Mouse (Mus musculus) CH12.LX (cell line): Measurements from ENCODE around the gene Vcan. TPM values are rescaled to one million over a fixed set of nuclear protein-coding genes. Genes with fewer than 3 reads are reported as not detected.

Source experiments
- DNase-seq: peaks from one replicate; pipeline ENCODE4 v3.0.0-alpha.2; 2013; ENCODE audit errors: extremely low read depth
- H3K27ac ChIP-seq: 2 replicates; pipeline ENCODE4 v1.5.1; 2012; ENCODE audit warnings: low read depth, mild to moderate bottlenecking, control low read depth, moderate library complexity; ENCODE audit not compliant: insufficient read depth
- H3K27me3 ChIP-seq: replicated peaks from 2 replicates; pipeline ENCODE3; 2012; ENCODE audit warnings: inconsistent platforms
- H3K36me3 ChIP-seq, 2 experiments: replicated peaks in 1 of 2; 2 replicates each; pipeline versions ENCODE3 to v1.6.1; 2012; ENCODE audit warnings: inconsistent platforms in 1 of 2, low read length in 1 of 2, mild to moderate bottlenecking in 1 of 2, mixed read lengths in 1 of 2, moderate library complexity in 1 of 2; ENCODE audit not compliant: control insufficient read depth in 1 of 2, insufficient read depth in 1 of 2
- H3K4me1 ChIP-seq, 2 experiments: 2 replicates each; pipeline ENCODE4 v1.6.1; 2012; ENCODE audit warnings: inconsistent platforms in 1 of 2, moderate library complexity in 1 of 2; ENCODE audit not compliant: insufficient read depth in 2 of 2, control insufficient read depth in 1 of 2
- H3K4me2 ChIP-seq: 2 replicates; pipeline ENCODE4 v1.6.1; 2012; ENCODE audit warnings: low read depth, mild to moderate bottlenecking, control low read depth; ENCODE audit not compliant: poor library complexity, insufficient read depth, severe bottlenecking
- H3K4me3 ChIP-seq, 3 experiments: fragments of 150-350 bp in 1 of 3; sonication (generic) in 1 of 3; replicated peaks in 1 of 3; 2 replicates each; pipeline versions ENCODE3 to v1.5.1; 2011 to 2012; ENCODE audit warnings: low read depth in 2 of 3, low read length in 2 of 3, mild to moderate bottlenecking in 2 of 3, moderate library complexity in 2 of 3, control low read depth in 1 of 3, improper control_type of control experiment in 1 of 3, inconsistent platforms in 1 of 3, mixed read lengths in 1 of 3; ENCODE audit not compliant: poor library complexity in 1 of 3
- H3K79me2 ChIP-seq: replicated peaks from 2 replicates; pipeline ENCODE4 v1.6.1; 2012; ENCODE audit warnings: mild to moderate bottlenecking, moderate library complexity; ENCODE audit not compliant: control insufficient read depth, poor library complexity, insufficient read depth, severe bottlenecking; ENCODE audit errors: extremely low read depth
- H3K9ac ChIP-seq: 2 replicates; pipeline ENCODE4 v1.6.1; 2012; ENCODE audit warnings: low read depth, mild to moderate bottlenecking, control low read depth, moderate library complexity; ENCODE audit not compliant: insufficient read depth
- H3K9me3 ChIP-seq: replicated peaks from 2 replicates; pipeline ENCODE3; 2012; ENCODE audit warnings: low read length, inconsistent platforms, mixed read lengths
- CTCF ChIP-seq, 2 experiments: IDR thresholded peaks in 1 of 2; conservative IDR thresholded peaks in 1 of 2; 2 replicates each; pipeline ENCODE4 v1.5.1; 2011 to 2012; ENCODE audit warnings: low read depth in 2 of 2, low read length in 2 of 2, improper control_type of control experiment in 1 of 2, inconsistent platforms in 1 of 2, mild to moderate bottlenecking in 1 of 2, moderate library complexity in 1 of 2
- ETS1 ChIP-seq: conservative IDR thresholded peaks from 2 replicates; pipeline ENCODE4 v1.6.1; 2012; ENCODE audit warnings: low read depth, mild to moderate bottlenecking, inconsistent platforms, low read length, improper control_type of control experiment, moderate library complexity
- GABPA ChIP-seq: IDR thresholded peaks from 2 replicates; pipeline ENCODE4 v1.6.1; 2012; ENCODE audit warnings: low read depth, low read length, improper control_type of control experiment, inconsistent platforms; ENCODE audit not compliant: insufficient replicate concordance
- HCFC1 ChIP-seq: IDR thresholded peaks from 2 replicates; pipeline ENCODE4 v1.6.1; 2012; ENCODE audit warnings: low read depth, mild to moderate bottlenecking, inconsistent platforms, low read length, improper control_type of control experiment
- IRF4 ChIP-seq: IDR thresholded peaks from 2 replicates; pipeline ENCODE4 v1.6.1; 2014; ENCODE audit warnings: low read depth, mild to moderate bottlenecking, inconsistent platforms, low read length, improper control_type of control experiment
- JUN ChIP-seq: IDR thresholded peaks from 2 replicates; pipeline ENCODE4 v1.6.1; 2011; ENCODE audit warnings: low read depth, mild to moderate bottlenecking, low read length, improper control_type of control experiment, moderate library complexity; ENCODE audit not compliant: insufficient read depth
- MAFK ChIP-seq: IDR thresholded peaks from 2 replicates; pipeline ENCODE4 v1.6.1; 2011; ENCODE audit warnings: low read length, improper control_type of control experiment; ENCODE audit not compliant: insufficient replicate concordance
- MYC ChIP-seq: IDR thresholded peaks from 2 replicates; pipeline ENCODE4 v1.6.1; 2011; ENCODE audit warnings: low read depth, mild to moderate bottlenecking, improper control_type of control experiment, low read length
- POLR2AphosphoS2 ChIP-seq: IDR thresholded peaks from 2 replicates; pipeline ENCODE4 v1.6.1; 2011; ENCODE audit warnings: low read depth, low read length, improper control_type of control experiment
- RAD21 ChIP-seq: IDR thresholded peaks from 2 replicates; pipeline ENCODE4 v1.6.1; 2011; ENCODE audit warnings: low read depth, mild to moderate bottlenecking, low read length, improper control_type of control experiment, moderate library complexity
- RCOR1 ChIP-seq: conservative IDR thresholded peaks from 2 replicates; pipeline ENCODE4 v1.6.1; 2012; ENCODE audit warnings: low read depth, mild to moderate bottlenecking, inconsistent platforms, low read length, improper control_type of control experiment
- SMC3 ChIP-seq: IDR thresholded peaks from 2 replicates; pipeline ENCODE4 v1.6.1; 2011; ENCODE audit warnings: low read depth, low read length, improper control_type of control experiment
- UBTF ChIP-seq: IDR thresholded peaks from 2 replicates; pipeline ENCODE4 v1.6.1; 2012; ENCODE audit warnings: low read depth, mild to moderate bottlenecking, inconsistent platforms, low read length, improper control_type of control experiment, moderate library complexity
- ZC3H11A ChIP-seq: IDR thresholded peaks from 2 replicates; pipeline ENCODE4 v1.6.1; 2012; ENCODE audit warnings: low read depth, mild to moderate bottlenecking, inconsistent platforms, low read length, improper control_type of control experiment
- ZKSCAN1 ChIP-seq: IDR thresholded peaks from 2 replicates; pipeline ENCODE4 v1.6.1; 2012; ENCODE audit warnings: low read depth, inconsistent platforms, low read length, improper control_type of control experiment, borderline replicate concordance
- ZNF384 ChIP-seq: IDR thresholded peaks from 2 replicates; pipeline ENCODE4 v1.6.1; 2012; ENCODE audit warnings: low read depth, low read length, improper control_type of control experiment, inconsistent platforms
- dilution Hi-C: fragments of 300-500 bp; cut with MboI; formaldehyde crosslinking; loops from 2 replicates; pipeline ENCODE4 v1.14.3; 2020; ENCODE audit warnings: low sequenced_read_pairs; ENCODE audit not compliant: extremely low pct_unique_long_range_greater_than_20kb, extremely low pct_ligation_motif_present
- in situ Hi-C: fragments of 300-500 bp; cut with MboI; formaldehyde crosslinking; loops from 3 replicates; pipeline ENCODE4 v1.14.3; 2019; ENCODE audit warnings: low sequenced_read_pairs, low pct_ligation_motif_present, low pct_unique_long_range_greater_than_20kb, mixed read lengths
- polyA plus RNA-seq: library from polyadenylated mRNA; unstranded; fragments of >175 nt; gene quantifications from 2 replicates; pipeline ENCODE4 v1.2.1, GENCODE M21; 2012; ENCODE audit warnings: low read depth; ENCODE audit not compliant: insufficient read length
- total RNA-seq, 2 experiments: library from RNA; depleted of rRNA; stranded (reverse); fragments of 300-350 nt in 1 of 2; fragments of >200 nt in 1 of 2; gene quantifications; 2 replicates each; pipeline ENCODE4 v1.2.3; 2012 to 2014

Gene Vcan
- total and polyA plus RNA-seq, 3 experiments, result 0.04 to 0.23 (median 0.07) TPM

- H3K4me3 ChIP-seq, result no peak overlapping the region
- TF ChIP-seq SMC3 (peak; percentile 89), CTCF (conservative IDR thresholded peaks at IDR 0.05 in 1 of 2, IDR thresholded peaks at IDR 0.05 in 1 of 2; ENCODE audit: low read depth in 2 of 2, low read length in 2 of 2) (peak; percentile 87 to 91), ETS1 (no peak), POLR2AphosphoS2 (no peak), HCFC1 (no peak), MYC (no peak), MAFK (no peak), IRF4 (0 out of 2 replicates have a peak, but pooled peaks have one; percentile 4), ZC3H11A (peak; percentile 53), ZKSCAN1 (no peak), RAD21 (peak; percentile 89), ZNF384 (peak; percentile 47), RCOR1 (no peak)
- H3K9ac ChIP-seq, result no peak overlapping the region
- H3K4me2 ChIP-seq, result no peak overlapping the region
- H3K9me3 ChIP-seq, result no peaks in the 10 kb centered on the region
- in situ Hi-C loops, result no loop called here
- H3K36me3 ChIP-seq, result no peaks in the 10 kb centered on the region
- H3K27me3 ChIP-seq, result no peaks in the 10 kb centered on the region
- H3K4me1 ChIP-seq, result peaks cover 0 to 12% of the 10 kb centered on the region in 2 experiments; a peak in 2 of 4 replicates
- H3K27ac ChIP-seq, result no peak overlapping the region
- dilution Hi-C loops, result no loop called here
- H3K79me2 ChIP-seq, result no peaks in the 10 kb centered on the region
- DNase-seq, result peak; percentile 83
These were observed 108.1 kb downstream of the Vcan start for GRCm38 (mm10) chr13:89634137-89634683.

GRCm38 (mm10) chr13:89619064-89619463 lies 123.2 kb downstream of the Vcan start:
- no peak for DNase-seq
- H3K36me3 ChIP-seq, result no peaks in the 10 kb centered on the region
- in situ Hi-C loops (no loop called here), dilution Hi-C loops (no loop called here)
- H3K79me2 ChIP-seq, result no peaks in the 10 kb centered on the region
- no peak overlapping the region for H3K4me2 ChIP-seq
- no peaks in the 10 kb centered on the region for H3K27me3 ChIP-seq
- 0 out of 4 replicates have a peak, but pooled peaks cover 0 to 2% of the 10 kb centered on the region in 2 experiments for H3K4me1 ChIP-seq
- H3K4me3 ChIP-seq, result no peak overlapping the region
- no peak overlapping the region for H3K9ac ChIP-seq
- H3K9me3 ChIP-seq, result no peaks in the 10 kb centered on the region
- TF ChIP-seq UBTF (no peak), POLR2AphosphoS2 (no peak), RAD21 (peak; percentile 6), GABPA (no peak), JUN (no peak), SMC3 (0 out of 2 replicates have a peak, but pooled peaks have one; percentile 29), CTCF (conservative IDR thresholded peaks at IDR 0.05 in 1 of 2, IDR thresholded peaks at IDR 0.05 in 1 of 2; ENCODE audit: low read depth in 2 of 2, low read length in 2 of 2) (peak in 1 of 2 experiments; percentile 54; a peak in 2 of 4 replicates)
- H3K27ac ChIP-seq, result no peak overlapping the region
